Mouse (Mus musculus) limb, embryonic 12.5 days (tissue): ENCODE results near the gene Ift46. TPM values are rescaled to one million over a fixed set of nuclear protein-coding genes. Genes with fewer than 3 reads are reported as not detected.
A peak's percentile ranks its signal among the peaks of the same experiment; 100 is the strongest.

Experiments
- ATAC-seq: fragments of 200-750 bp; cut with Nextera tagmentation; 2 replicates; pipeline ENCODE4 v1.8.0; 2017; ENCODE audit warnings: low read depth, moderate TSS enrichment; ENCODE audit not compliant: insufficient number of reproducible peaks, insufficient read depth, low FRiP score, low TSS enrichment
- H3K27ac ChIP-seq: fragments of 300-500 bp; sonication (generic); 2 replicates; pipeline ENCODE4 v1.5.1; 2016; ENCODE audit warnings: mild to moderate bottlenecking, moderate library complexity
- H3K27me3 ChIP-seq: fragments of 300-500 bp; sonication (generic); 2 replicates; pipeline ENCODE4 v1.6.1; 2016; ENCODE audit warnings: mild to moderate bottlenecking, moderate library complexity
- H3K36me3 ChIP-seq: fragments of 300-500 bp; sonication (generic); 2 replicates; pipeline ENCODE4 v1.6.1; 2016; ENCODE audit warnings: mild to moderate bottlenecking, moderate library complexity
- H3K4me1 ChIP-seq: fragments of 300-500 bp; sonication (generic); replicated peaks from 2 replicates; pipeline ENCODE4 v1.6.1; 2016
- H3K4me2 ChIP-seq: fragments of 300-500 bp; sonication (generic); 2 replicates; pipeline ENCODE4 v1.6.1; 2016; ENCODE audit warnings: mild to moderate bottlenecking, moderate library complexity
- H3K4me3 ChIP-seq: fragments of 300-500 bp; sonication (generic); replicated peaks from 2 replicates; pipeline ENCODE4 v1.5.1; 2016; ENCODE audit warnings: mild to moderate bottlenecking
- H3K9ac ChIP-seq: fragments of 300-500 bp; sonication (generic); replicated peaks from 2 replicates; pipeline ENCODE4 v1.6.1; 2016; ENCODE audit warnings: mild to moderate bottlenecking, moderate library complexity
- H3K9me3 ChIP-seq: fragments of 300-500 bp; sonication (generic); 2 replicates; pipeline ENCODE4 v1.6.1; 2016; ENCODE audit warnings: mild to moderate bottlenecking, moderate library complexity
- WGBS: fragments of 180-500 bp; shearing (Covaris S2); methylation state at CpG from one replicate; pipeline ENCODE4 v1.1.7; 2016; 5-methylcytosine and 5-hydroxymethylcytosine counted together
- polyA plus RNA-seq: library from polyadenylated mRNA; unstranded; fragments of >200 nt; fragmentation: Nextera tagmentation; extraction: Ambion mirVana; gene quantifications from 2 replicates; pipeline ENCODE4 v1.2.1, GENCODE M21; 2016

Gene Ift46
- 139 and 150 TPM in 2 replicates for polyA plus RNA-seq

DNA sequence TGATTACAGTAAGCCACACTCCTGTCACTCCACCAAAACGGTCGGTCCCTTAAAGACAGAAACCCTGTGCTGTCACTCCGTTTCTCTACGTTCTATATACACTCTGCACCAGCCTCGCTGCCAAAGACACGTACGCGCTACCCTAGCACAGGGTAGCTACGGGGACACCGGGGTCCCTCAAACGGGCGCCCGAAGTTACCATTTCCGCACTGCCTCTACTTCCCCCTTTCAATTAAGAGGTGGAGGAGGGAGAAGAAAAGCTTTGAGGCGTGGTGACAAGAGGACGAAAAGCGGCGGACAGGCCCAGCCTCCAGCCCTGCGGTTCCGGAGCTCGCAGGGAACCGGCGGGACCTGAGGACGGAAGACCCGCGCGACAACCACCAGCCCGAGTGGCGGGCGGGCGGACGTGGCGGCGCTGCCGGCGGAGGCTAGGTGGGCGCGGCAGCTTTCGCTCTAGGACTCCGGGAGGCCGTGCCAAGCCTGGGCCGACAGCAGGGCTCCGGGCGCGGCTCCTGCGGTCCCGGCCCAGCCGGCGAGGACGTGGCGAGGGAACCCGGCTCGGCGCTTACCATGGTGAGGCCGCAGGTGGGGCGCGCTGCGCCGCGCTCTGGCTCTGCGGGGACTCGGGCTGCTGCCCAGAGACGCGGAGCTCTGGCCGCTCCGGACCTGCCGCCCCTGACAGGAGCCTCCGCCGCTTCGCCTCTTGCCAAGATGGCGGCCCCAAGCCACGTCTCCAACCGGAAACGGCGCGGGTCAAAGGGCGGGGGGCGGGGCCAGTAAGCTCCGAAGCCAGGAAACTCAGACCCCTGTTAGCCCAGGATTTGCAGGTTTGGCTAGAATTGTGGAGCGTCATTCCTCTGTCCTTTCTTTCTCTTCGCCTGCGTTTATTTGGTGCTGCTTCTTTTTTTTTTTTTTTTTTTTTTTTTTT, at the start of gene Ift46, which contains the start of gene Arcn1:
Gene Ift46 (plus strand): TSS at position 808 of the 928 bp plus-strand sequence.
Gene Arcn1 (minus strand): TSS at position 745 of the 928 bp plus-strand sequence.
- peak within 1 kb of the TSS; percentile 78 for H3K4me2 ChIP-seq
- peaks cover 21% of the 10 kb centered on the region for H3K4me1 ChIP-seq
- no peaks in the 10 kb centered on the region for H3K27me3 ChIP-seq
- peak within 1 kb of the TSS; percentile 99 for H3K9ac ChIP-seq
- H3K36me3 ChIP-seq: no peaks in the 10 kb centered on the region
- WGBS: under 1% methylated on average over 79 of the region's 82 CpGs
- ATAC-seq: peak; percentile 82
- H3K27ac ChIP-seq: peak within 1 kb of the TSS; percentile 96
- H3K9me3 ChIP-seq: no peaks in the 10 kb centered on the region
- H3K4me3 ChIP-seq: peak within 1 kb of the TSS; percentile 99

DNA sequence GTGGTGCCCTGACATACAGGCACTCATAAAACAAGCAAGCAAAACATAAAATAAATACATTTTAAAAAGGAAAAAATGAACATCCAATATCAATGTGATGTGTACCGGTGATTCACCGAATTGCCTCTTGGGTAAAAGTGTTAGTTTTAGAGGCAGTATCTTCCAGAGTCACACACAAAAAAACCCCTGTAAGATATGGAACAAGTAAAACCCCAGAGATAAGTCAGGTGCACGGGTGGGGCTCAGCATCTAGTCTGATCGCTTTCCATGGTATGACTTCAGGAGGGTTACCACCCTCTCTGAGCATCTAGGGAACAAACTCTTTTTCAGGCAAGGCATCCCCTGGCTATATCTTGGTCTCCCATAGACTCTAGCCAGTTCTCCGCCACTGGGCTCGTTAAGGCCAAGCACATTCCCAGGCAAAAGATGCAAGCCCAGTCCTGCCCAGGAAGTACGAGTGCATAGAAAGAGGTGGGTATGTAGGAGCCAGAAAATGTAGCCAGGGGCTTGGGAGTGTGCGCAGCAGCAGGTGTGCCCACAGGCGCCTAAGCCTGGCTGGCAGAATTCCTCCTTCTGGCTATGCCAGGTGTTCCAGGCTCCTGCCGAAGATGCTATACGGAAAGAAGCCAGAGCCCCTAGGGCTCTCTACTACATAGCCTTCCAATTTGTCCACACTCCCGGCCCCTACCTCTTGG, 48.6 kb upstream of the Ift46 start:
- Histone ChIP-seq H3K9ac (no peak overlapping the region), H3K4me1 (peaks cover 30% of the 10 kb centered on the region), H3K27ac (no peak overlapping the region), H3K27me3 (no peaks in the 10 kb centered on the region), H3K4me2 (peak overlapping the region; percentile 68; the same call in 1 of the 2 replicates), H3K36me3 (peaks cover 68% of the 10 kb centered on the region), H3K9me3 (no peaks in the 10 kb centered on the region), H3K4me3 (no peak overlapping the region)
- WGBS: 78% methylated on average over 12 of the region's 12 CpGs
- ATAC-seq: no peak

DNA sequence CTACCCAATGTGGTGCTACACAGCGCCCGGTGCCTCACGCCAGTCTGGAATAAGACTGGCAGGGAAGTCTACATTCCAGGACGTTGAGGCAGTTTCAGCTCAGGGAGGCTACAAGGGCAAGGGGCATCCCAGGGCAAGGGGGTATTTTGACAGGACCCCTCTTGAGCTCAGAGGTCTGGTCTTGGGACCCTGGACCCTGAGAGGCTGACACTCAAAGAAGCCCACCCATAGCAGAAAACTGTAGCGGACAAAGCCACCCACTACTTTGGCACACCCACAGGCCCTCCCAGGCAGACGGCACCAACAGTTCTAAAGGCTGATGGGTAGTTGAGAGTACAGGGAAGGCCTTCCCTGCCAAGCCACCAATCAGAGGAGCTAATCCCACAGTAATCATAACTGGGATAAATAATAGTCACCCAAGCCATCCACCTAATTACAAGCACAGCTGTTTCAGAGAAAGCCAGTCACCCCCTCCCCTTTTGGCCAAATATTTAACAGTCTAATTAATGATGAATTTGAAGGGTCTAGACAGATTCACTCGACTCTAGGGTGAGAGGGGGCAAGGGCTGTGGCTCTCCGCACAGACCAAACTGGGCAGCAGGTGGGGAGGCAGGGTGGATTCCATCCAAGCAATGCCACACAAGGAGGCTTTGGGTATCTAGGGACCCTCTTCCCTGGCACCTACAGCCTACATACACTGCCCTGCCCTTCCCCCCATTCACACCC, 47.9 kb upstream of the Ift46 start:
- peaks cover 69% of the 10 kb centered on the region for H3K36me3 ChIP-seq
- peaks cover 30% of the 10 kb centered on the region for H3K4me1 ChIP-seq
- WGBS: 76% methylated on average over 8 of the region's 8 CpGs
- peak overlapping the region; percentile 84 for H3K9ac ChIP-seq
- H3K9me3 ChIP-seq: no peaks in the 10 kb centered on the region
- no peak overlapping the region; the same call in 1 of the 2 replicates for H3K27ac ChIP-seq
- H3K4me3 ChIP-seq: peak overlapping the region; percentile 73
- H3K27me3 ChIP-seq: no peaks in the 10 kb centered on the region
- H3K4me2 ChIP-seq: peak overlapping the region; percentile 68
- ATAC-seq: no peak

DNA sequence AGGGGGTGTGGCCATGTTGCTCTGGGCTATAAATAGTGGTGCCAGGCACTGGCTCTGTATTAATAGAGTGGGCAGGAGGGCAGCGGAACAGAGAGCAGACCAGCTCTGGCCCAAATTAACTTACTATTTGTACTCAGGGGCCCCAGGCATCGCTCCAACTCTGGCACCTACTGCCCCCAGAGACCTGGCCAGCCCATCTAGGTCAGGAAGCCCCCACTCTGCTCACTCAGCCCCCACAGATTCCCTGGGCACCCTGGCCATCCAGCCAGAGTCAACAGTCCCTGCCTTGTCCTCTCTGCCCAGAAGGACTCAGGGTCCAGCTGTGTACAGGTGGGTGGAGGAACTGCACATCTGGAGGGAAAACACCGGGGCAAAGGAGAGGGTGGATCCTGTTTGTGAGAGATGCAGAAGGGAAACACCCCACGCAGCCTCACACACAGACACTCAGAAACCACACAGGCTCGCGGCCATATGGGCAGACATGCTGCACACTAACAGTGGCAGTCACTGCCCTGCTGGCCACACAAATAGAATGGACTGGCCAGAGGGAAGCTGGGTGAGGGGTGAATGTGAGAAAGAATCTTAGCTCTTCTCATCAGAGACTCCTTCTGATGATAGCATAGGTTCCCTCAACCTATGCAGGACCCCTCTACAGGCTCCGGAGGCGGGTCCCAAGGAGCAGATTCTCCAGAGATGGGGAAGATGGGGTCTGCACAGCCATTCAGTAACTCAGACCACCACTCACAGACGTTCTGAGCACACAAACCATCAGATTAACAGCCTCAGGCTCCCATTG, 47.2 kb upstream of the Ift46 start:
- ATAC-seq: peak; percentile 24; the same call in 1 of the 2 replicates
- WGBS: 17% methylated on average over 9 of the region's 9 CpGs
- Histone ChIP-seq H3K4me1 (peaks cover 33% of the 10 kb centered on the region), H3K9ac (peak overlapping the region; percentile 84), H3K27ac (peak overlapping the region; percentile 86), H3K36me3 (peaks cover 69% of the 10 kb centered on the region), H3K9me3 (no peaks in the 10 kb centered on the region), H3K27me3 (no peaks in the 10 kb centered on the region), H3K4me3 (peak overlapping the region; percentile 73), H3K4me2 (peak overlapping the region; percentile 68)

DNA sequence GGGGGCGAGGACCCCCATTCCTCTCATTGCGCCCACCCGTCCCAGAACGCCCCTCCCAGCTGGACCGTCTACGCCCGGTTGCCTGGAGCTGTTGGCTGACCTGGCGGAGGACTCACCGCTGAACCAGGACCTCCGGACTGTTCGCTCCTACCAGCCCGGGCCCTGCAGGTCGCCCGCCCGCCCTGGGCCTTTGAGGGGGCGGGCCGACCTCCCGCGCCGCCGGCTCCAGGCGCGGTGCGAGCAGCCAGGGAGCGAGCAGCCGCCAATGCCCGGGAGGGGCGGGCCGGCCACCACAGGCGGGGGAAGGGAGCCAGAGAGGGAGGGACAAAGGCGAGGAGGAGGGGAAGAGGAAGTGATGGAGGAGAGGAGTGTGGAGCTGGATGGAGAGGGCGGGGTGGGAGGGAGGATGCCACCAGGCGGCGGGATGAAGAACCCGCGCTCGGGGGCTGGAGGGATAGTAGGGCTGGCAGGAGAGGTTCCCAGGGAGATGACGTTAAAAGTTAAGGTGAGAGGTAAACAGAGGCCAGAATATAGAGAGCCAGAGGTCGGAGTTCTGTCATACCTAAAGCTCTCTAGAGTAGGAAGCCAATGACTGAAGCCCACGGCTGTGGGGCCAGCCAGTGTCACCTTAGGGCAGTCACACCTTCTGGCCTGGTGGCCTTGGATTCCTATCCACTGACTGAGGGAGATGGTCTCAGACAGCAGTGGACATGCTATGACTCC, 46.4 kb upstream of the Ift46 start:
- WGBS: 1% methylated on average over 38 of the region's 40 CpGs
- H3K4me3 ChIP-seq: peak overlapping the region; percentile 73

DNA sequence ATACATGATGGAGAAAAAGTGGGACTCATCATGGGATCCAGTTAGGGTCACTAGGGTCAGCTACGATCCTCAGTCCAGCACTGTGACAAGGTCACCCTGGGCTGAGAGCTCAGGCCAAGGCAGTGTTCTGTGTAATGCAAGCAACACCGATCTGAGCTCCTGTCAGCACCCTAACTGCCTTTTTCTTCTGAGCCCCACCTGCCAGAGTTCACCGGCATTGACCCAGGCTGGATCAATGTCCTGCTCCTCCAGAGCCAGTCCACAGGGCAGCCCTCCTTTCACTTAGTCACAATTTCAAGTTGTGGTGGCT, 45.9 kb upstream of the Ift46 start:
- Histone ChIP-seq H3K27me3 (no peaks in the 10 kb centered on the region), H3K4me2 (peak overlapping the region; percentile 68), H3K9ac (peak overlapping the region; percentile 84; the same call in 1 of the 2 replicates), H3K9me3 (no peaks in the 10 kb centered on the region), H3K36me3 (peaks cover 69% of the 10 kb centered on the region), H3K27ac (peak overlapping the region; percentile 86), H3K4me3 (peak overlapping the region; percentile 73), H3K4me1 (peaks cover 46% of the 10 kb centered on the region)
- WGBS: 87% methylated on average over 3 of the region's 3 CpGs
- ATAC-seq: no peak; the same call in 1 of the 2 replicates

More for the DNA sequence above, 46.4 kb upstream of the Ift46 start:
- peaks cover 69% of the 10 kb centered on the region for H3K36me3 ChIP-seq
- peak overlapping the region; percentile 86 for H3K27ac ChIP-seq
- peaks cover 41% of the 10 kb centered on the region for H3K4me1 ChIP-seq
- ATAC-seq: peak; percentile 78
- H3K4me2 ChIP-seq: peak overlapping the region; percentile 68
- no peaks in the 10 kb centered on the region for H3K9me3 ChIP-seq
- H3K27me3 ChIP-seq: no peaks in the 10 kb centered on the region
- H3K9ac ChIP-seq: peak overlapping the region; percentile 84

DNA sequence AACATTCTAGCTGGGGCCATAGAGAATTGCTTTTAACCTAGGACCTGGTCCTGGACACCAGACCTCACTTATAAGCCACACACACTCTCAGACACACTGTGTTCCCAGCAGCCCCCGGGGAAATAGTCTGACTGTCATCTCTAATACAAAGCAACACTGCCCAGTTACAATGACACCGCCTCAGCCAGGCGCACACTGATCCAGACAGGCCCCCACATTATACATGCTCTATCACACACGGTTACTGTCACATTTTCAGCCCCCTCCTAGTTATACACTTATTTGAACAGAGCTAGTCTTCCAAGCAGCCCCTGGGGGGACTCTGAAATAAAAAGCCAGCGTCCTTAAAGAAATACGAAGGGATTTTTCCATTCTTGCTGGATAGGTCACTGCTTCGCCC, 45.1 kb upstream of the Ift46 start:
- Histone ChIP-seq H3K36me3 (peaks cover 69% of the 10 kb centered on the region), H3K4me1 (peaks cover 48% of the 10 kb centered on the region), H3K4me2 (no peak overlapping the region), H3K9ac (no peak overlapping the region), H3K27ac (0 out of 2 replicates have a peak overlapping the region, but pooled peaks have one; percentile 17), H3K4me3 (no peak overlapping the region), H3K27me3 (no peaks in the 10 kb centered on the region), H3K9me3 (no peaks in the 10 kb centered on the region)
- 82% methylated on average over 7 of the region's 7 CpGs for WGBS
- ATAC-seq: no peak

DNA sequence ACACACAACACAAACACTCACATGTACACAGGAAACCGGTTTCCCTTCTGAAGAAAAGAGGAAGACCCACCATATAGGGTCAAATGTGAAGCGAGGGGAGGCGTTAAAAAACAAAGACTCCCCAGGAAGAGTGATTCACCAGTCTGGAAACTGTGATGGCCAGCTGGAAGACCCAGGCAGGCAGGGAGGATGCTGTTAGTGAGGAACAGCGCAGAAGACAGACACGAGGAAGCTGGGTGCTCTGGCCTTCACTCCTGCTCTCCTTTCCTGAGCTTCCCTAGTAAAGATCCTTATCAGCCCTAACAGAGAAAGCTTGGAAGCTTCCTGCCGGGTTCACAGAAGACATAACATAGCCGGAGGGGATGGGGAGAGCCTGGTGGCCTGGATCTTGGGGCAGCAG, 44.7 kb upstream of the Ift46 start:
- Histone ChIP-seq H3K4me2 (no peak overlapping the region), H3K27ac (peak overlapping the region; percentile 60; the same call in 1 of the 2 replicates), H3K9ac (no peak overlapping the region), H3K9me3 (no peaks in the 10 kb centered on the region), H3K27me3 (no peaks in the 10 kb centered on the region), H3K36me3 (peaks cover 69% of the 10 kb centered on the region), H3K4me3 (no peak overlapping the region), H3K4me1 (peaks cover 48% of the 10 kb centered on the region)
- WGBS: 42% methylated on average over 7 of the region's 7 CpGs
- ATAC-seq: no peak

DNA sequence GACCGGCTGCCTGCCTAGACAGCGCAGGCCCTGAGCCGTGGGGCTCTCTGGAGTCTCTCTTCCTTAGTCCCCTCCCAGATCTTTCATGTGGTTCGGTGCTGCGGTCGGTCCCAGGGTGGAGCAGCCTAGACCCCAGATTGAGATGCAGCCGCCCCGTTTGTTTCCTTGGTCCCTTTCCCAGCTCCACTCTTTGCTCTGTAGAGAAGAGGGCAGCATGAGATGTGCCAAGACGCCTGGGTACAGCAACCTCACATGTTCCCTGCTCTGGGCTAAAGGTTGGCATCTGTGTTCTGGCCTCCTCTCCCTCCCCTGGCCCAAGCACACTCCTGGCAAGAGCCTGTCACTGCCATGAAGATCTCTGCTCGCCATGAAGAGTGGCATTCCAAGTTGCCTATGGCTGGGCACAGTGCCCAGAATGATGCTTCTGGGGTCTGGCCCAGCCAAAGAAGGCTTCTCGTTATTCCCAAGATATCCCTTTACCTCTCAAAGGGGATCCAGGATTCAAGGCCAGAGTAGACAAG, 44.1 kb upstream of the Ift46 start:
- H3K27me3 ChIP-seq: no peaks in the 10 kb centered on the region
- WGBS: 68% methylated on average over 11 of the region's 11 CpGs

More for the DNA sequence above, 44.1 kb upstream of the Ift46 start:
- H3K4me2 ChIP-seq: no peak overlapping the region
- H3K4me3 ChIP-seq: no peak overlapping the region
- peaks cover 65% of the 10 kb centered on the region for H3K36me3 ChIP-seq
- H3K9me3 ChIP-seq: no peaks in the 10 kb centered on the region
- H3K4me1 ChIP-seq: peaks cover 48% of the 10 kb centered on the region
- no peak for ATAC-seq
- no peak overlapping the region for H3K9ac ChIP-seq
- peak overlapping the region; percentile 60; the same call in 1 of the 2 replicates for H3K27ac ChIP-seq
